Mouse (Mus musculus): ENCODE measurements at regions not wholly inside any gene's neighbourhood (a gene's known extent, or its start where the extent isn't known, plus 50 kb on each side); places are given as distances from the start of the nearest gene placed in this dataset.

GRCm38 (mm10) chr10:107966996-107967395 is 55.1 kb upstream of the Otogl start:
- no peak overlapping the region for H3K4me2 ChIP-seq (ENCODE audit: low read depth, low read length)
- TF ChIP-seq CTCF (IDR thresholded peaks at IDR 0.05; ENCODE audit: low read depth): no peak
- TF ChIP-seq EP300 (IDR thresholded peaks at IDR 0.05; ENCODE audit: low read depth): no peak
- H3K36me3 ChIP-seq (replicated peaks; ENCODE audit: control insufficient read depth, insufficient read depth, low read length): no peaks in the 10 kb centered on the region
- H3K27me3 ChIP-seq (ENCODE audit: control insufficient read depth, insufficient read depth, low read length): no peaks in the 10 kb centered on the region
- WGBS: 81% methylated on average over 11 of the region's 11 CpGs
- H3K9me3 ChIP-seq (replicated peaks; ENCODE audit: control insufficient read depth, low read length): no peaks in the 10 kb centered on the region
- H3K4me1 ChIP-seq (ENCODE audit: control insufficient read depth, insufficient read depth): no peaks in the 10 kb centered on the region
- H3K27ac ChIP-seq (ENCODE audit: low read depth): no peak overlapping the region
- no peak overlapping the region for H3K9ac ChIP-seq (replicated peaks; ENCODE audit: low read depth, low read length)
- ATAC-seq (ENCODE audit: insufficient read depth, low read depth) (no peak), DNase-seq (ENCODE audit: low spot score) (no peak)
- H3K4me3 ChIP-seq (ENCODE audit: low read depth, low read length): no peak overlapping the region

- no peak overlapping the region for H3K4me2 ChIP-seq (ENCODE audit: low read depth, low read length)
- ATAC-seq (ENCODE audit: insufficient read depth, low read depth): no peak
- H3K27ac ChIP-seq (ENCODE audit: low read depth): no peak overlapping the region
Measured at GRCm38 (mm10) chr10:107964022-107964421, 52.1 kb upstream of the Otogl start.

GRCm38 (mm10) chr10:107962130-107962529 is 50.2 kb upstream of the Otogl start:
- 76% methylated on average over 3 of the region's 3 CpGs for WGBS

More at GRCm38 (mm10) chr10:107964022-107964421, 52.1 kb upstream of the Otogl start:
- Histone ChIP-seq H3K9ac (replicated peaks; ENCODE audit: low read depth, low read length) (no peak overlapping the region), H3K4me3 (ENCODE audit: low read depth, low read length) (no peak overlapping the region), H3K27me3 (ENCODE audit: control insufficient read depth, insufficient read depth, low read length) (no peaks in the 10 kb centered on the region), H3K9me3 (replicated peaks; ENCODE audit: control insufficient read depth, low read length) (no peaks in the 10 kb centered on the region), H3K36me3 (replicated peaks; ENCODE audit: control insufficient read depth, insufficient read depth, low read length) (no peaks in the 10 kb centered on the region), H3K4me1 (ENCODE audit: control insufficient read depth, insufficient read depth) (no peaks in the 10 kb centered on the region)
- TF ChIP-seq CTCF (IDR thresholded peaks at IDR 0.05; ENCODE audit: low read depth): no peak
- no peak for TF ChIP-seq EP300 (IDR thresholded peaks at IDR 0.05; ENCODE audit: low read depth)
- no peak for DNase-seq (ENCODE audit: low spot score)
- WGBS: 93% methylated on average over 1 of the region's 1 CpGs

More at GRCm38 (mm10) chr10:107962130-107962529, 50.2 kb upstream of the Otogl start:
- Histone ChIP-seq H3K27ac (ENCODE audit: low read depth) (no peak overlapping the region), H3K27me3 (ENCODE audit: control insufficient read depth, insufficient read depth, low read length) (no peaks in the 10 kb centered on the region), H3K9ac (replicated peaks; ENCODE audit: low read depth, low read length) (no peak overlapping the region), H3K4me2 (ENCODE audit: low read depth, low read length) (no peak overlapping the region), H3K4me3 (ENCODE audit: low read depth, low read length) (no peak overlapping the region), H3K4me1 (ENCODE audit: control insufficient read depth, insufficient read depth) (no peaks in the 10 kb centered on the region), H3K9me3 (replicated peaks; ENCODE audit: control insufficient read depth, low read length) (no peaks in the 10 kb centered on the region), H3K36me3 (replicated peaks; ENCODE audit: control insufficient read depth, insufficient read depth, low read length) (no peaks in the 10 kb centered on the region)
- no peak for ATAC-seq (ENCODE audit: insufficient read depth, low read depth)
- no peak for TF ChIP-seq EP300 (IDR thresholded peaks at IDR 0.05; ENCODE audit: low read depth)
- no peak for TF ChIP-seq CTCF (IDR thresholded peaks at IDR 0.05; ENCODE audit: low read depth)
- no peak for DNase-seq (ENCODE audit: low spot score)
